Mouse (Mus musculus): ENCODE data around the gene 5730409E04Rik. TPM values are rescaled to one million over a fixed set of nuclear protein-coding genes. Genes with fewer than 3 reads are reported as not detected.
A peak's percentile ranks its signal among the peaks of the same experiment; 100 is the strongest.

The 5730409E04Rik gene
- polyA plus RNA-seq, 1 experiment from 2014 or later: 1.3 TPM

GRCm38 (mm10) chr4:126604141-126604540 is 5.5 kb upstream of the 5730409E04Rik start:
- no peak for TF ChIP-seq CTCF (IDR thresholded peaks at IDR 0.05; ENCODE audit: low read depth)
- no peak for ATAC-seq (replicated peaks; ENCODE audit: low FRiP score, low read depth)
- no peak overlapping the region for H3K27ac ChIP-seq
- 71% methylated on average over 2 of the region's 2 CpGs for WGBS
- H3K9me3 ChIP-seq (replicated peaks; ENCODE audit: low read length): no peaks in the 10 kb centered on the region
- no peak for DNase-seq (ENCODE audit: low spot score)
- H3K27me3 ChIP-seq (ENCODE audit: insufficient read depth, low read length): no peaks in the 10 kb centered on the region
- no peak overlapping the region for H3K9ac ChIP-seq (ENCODE audit: low read depth, low read length)
- H3K4me3 ChIP-seq (replicated peaks; ENCODE audit: low read depth, low read length): no peak overlapping the region
- H3K4me2 ChIP-seq (ENCODE audit: low read length): no peak overlapping the region
- H3K4me1 ChIP-seq (replicated peaks; ENCODE audit: insufficient read depth, low read length): peaks cover 3% of the 10 kb centered on the region; the same call in 1 of the 2 replicates
- H3K36me3 ChIP-seq (ENCODE audit: insufficient read depth, low read length): no peaks in the 10 kb centered on the region

- no peak for TF ChIP-seq CTCF (IDR thresholded peaks at IDR 0.05; ENCODE audit: low read depth)
- H3K4me3 ChIP-seq (replicated peaks; ENCODE audit: low read depth, low read length): no peak overlapping the region
- ATAC-seq (replicated peaks; ENCODE audit: low FRiP score, low read depth): no peak
These were observed 3.9 kb upstream of the 5730409E04Rik start for GRCm38 (mm10) chr4:126605751-126606150.

GRCm38 (mm10) chr4:126611991-126612390 is 2.4 kb downstream of the 5730409E04Rik start:
- H3K27me3 ChIP-seq (ENCODE audit: insufficient read depth, low read length): no peaks in the 10 kb centered on the region
- H3K4me3 ChIP-seq (replicated peaks; ENCODE audit: low read depth, low read length): no peak overlapping the region
- H3K4me1 ChIP-seq (replicated peaks; ENCODE audit: insufficient read depth, low read length): no peaks in the 10 kb centered on the region
- TF ChIP-seq CTCF (IDR thresholded peaks at IDR 0.05; ENCODE audit: low read depth): no peak
- no peaks in the 10 kb centered on the region for H3K36me3 ChIP-seq (ENCODE audit: insufficient read depth, low read length)
- DNase-seq (ENCODE audit: low spot score): no peak
- no peak for ATAC-seq (replicated peaks; ENCODE audit: low FRiP score, low read depth)
- 91% methylated on average over 17 of the region's 17 CpGs for WGBS
- no peak overlapping the region for H3K27ac ChIP-seq
- H3K9me3 ChIP-seq (replicated peaks; ENCODE audit: low read length): no peaks in the 10 kb centered on the region
- no peak overlapping the region for H3K4me2 ChIP-seq (ENCODE audit: low read length)
- no peak overlapping the region for H3K9ac ChIP-seq (ENCODE audit: low read depth, low read length)

More at GRCm38 (mm10) chr4:126605751-126606150, 3.9 kb upstream of the 5730409E04Rik start:
- Histone ChIP-seq H3K36me3 (ENCODE audit: insufficient read depth, low read length) (no peaks in the 10 kb centered on the region), H3K9ac (ENCODE audit: low read depth, low read length) (no peak overlapping the region), H3K27me3 (ENCODE audit: insufficient read depth, low read length) (no peaks in the 10 kb centered on the region), H3K9me3 (replicated peaks; ENCODE audit: low read length) (no peaks in the 10 kb centered on the region), H3K4me1 (replicated peaks; ENCODE audit: insufficient read depth, low read length) (peaks cover 3% of the 10 kb centered on the region; the same call in 1 of the 2 replicates), H3K27ac (no peak overlapping the region), H3K4me2 (ENCODE audit: low read length) (no peak overlapping the region)
- WGBS: 88% methylated on average over 4 of the region's 4 CpGs
- no peak for DNase-seq (ENCODE audit: low spot score)

DNA sequence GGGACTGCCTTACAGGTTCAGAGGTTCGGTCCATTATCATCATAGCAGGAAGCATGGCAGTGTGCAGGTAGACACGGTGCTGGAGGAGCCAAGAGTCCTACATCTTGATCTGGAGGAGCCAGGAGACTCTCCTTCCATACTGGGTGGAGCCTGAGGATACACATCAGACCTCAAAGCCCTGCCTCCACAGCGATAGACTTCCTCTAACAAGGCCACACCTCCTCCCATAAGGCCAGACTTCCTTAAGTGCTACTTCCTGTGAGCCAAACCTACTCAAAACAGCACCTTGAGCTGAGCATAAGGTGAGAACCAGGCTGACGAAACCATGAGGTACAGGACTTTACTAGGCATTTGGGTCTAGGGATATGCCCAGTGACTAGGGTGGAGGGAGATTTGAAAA is 6.7 kb downstream of the 5730409E04Rik start:
- H3K36me3 ChIP-seq (ENCODE audit: insufficient read depth, low read length): no peaks in the 10 kb centered on the region
- no peak for ATAC-seq (replicated peaks; ENCODE audit: low FRiP score, low read depth)
- H3K27me3 ChIP-seq (ENCODE audit: insufficient read depth, low read length): no peaks in the 10 kb centered on the region; the same call in 1 of the 2 replicates
- 0 out of 2 replicates have a peak, but pooled peaks cover 5% of the 10 kb centered on the region for H3K4me1 ChIP-seq (replicated peaks; ENCODE audit: insufficient read depth, low read length)
- no peak overlapping the region for H3K9ac ChIP-seq (ENCODE audit: low read depth, low read length)
- DNase-seq (ENCODE audit: low spot score): no peak
- no peak overlapping the region for H3K4me2 ChIP-seq (ENCODE audit: low read length)
- H3K9me3 ChIP-seq (replicated peaks; ENCODE audit: low read length): no peaks in the 10 kb centered on the region
- 89% methylated on average over 4 of the region's 4 CpGs for WGBS
- no peak overlapping the region for H3K4me3 ChIP-seq (replicated peaks; ENCODE audit: low read depth, low read length)
- no peak for TF ChIP-seq CTCF (IDR thresholded peaks at IDR 0.05; ENCODE audit: low read depth)
- no peak overlapping the region for H3K27ac ChIP-seq

DNA sequence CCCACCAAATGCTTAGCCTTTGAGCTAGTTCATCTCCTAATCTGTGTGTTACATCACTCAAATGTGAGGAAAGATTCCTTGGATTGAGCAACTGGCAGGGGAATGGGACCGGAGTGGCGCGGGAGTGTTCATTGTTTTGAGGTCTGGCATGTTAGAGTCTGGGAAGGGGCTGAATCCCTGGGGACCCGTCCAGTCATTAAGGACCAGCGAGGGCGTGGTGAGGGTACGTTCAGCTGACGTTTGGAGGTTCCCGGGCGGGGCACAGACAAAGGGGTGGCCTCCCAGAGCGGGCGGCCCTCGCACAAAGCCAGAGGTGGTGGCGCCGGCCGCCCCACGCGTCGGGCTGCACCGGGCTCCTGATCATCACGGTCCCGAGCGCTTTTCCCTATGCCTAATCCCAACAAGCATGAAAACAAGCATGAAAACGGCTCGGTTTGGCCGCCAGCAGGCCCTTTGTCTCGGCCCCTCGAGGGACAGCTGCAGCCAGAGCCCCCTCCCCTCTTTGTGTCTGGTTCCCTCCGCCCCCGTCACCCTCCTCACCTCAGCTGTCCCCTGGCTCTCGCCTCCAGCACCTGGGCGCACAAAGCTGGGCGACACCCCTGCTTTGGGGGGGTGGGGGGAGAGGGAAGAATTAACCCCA is 10.2 kb downstream of the 5730409E04Rik start:
- Histone ChIP-seq H3K9me3 (replicated peaks; ENCODE audit: low read length) (no peaks in the 10 kb centered on the region), H3K27me3 (ENCODE audit: insufficient read depth, low read length) (no peaks in the 10 kb centered on the region; the same call in 1 of the 2 replicates), H3K9ac (ENCODE audit: low read depth, low read length) (peak overlapping the region; percentile 45), H3K4me3 (replicated peaks; ENCODE audit: low read depth, low read length) (peak overlapping the region; percentile 26), H3K27ac (no peak overlapping the region), H3K4me1 (replicated peaks; ENCODE audit: insufficient read depth, low read length) (0 out of 2 replicates have a peak, but pooled peaks cover 5% of the 10 kb centered on the region), H3K36me3 (ENCODE audit: insufficient read depth, low read length) (no peaks in the 10 kb centered on the region), H3K4me2 (ENCODE audit: low read length) (peak overlapping the region; percentile 57)
- 7% methylated on average over 29 of the region's 33 CpGs for WGBS
- no peak for TF ChIP-seq CTCF (IDR thresholded peaks at IDR 0.05; ENCODE audit: low read depth)
- no peak for DNase-seq (ENCODE audit: low spot score)
- no peak for ATAC-seq (replicated peaks; ENCODE audit: low FRiP score, low read depth)

GRCm38 (mm10) chr4:126620349-126620874 is 10.8 kb downstream of the 5730409E04Rik start:
- no peak for TF ChIP-seq CTCF (IDR thresholded peaks at IDR 0.05; ENCODE audit: low read depth)
- Histone ChIP-seq H3K36me3 (ENCODE audit: insufficient read depth, low read length) (no peaks in the 10 kb centered on the region), H3K27me3 (ENCODE audit: insufficient read depth, low read length) (no peaks in the 10 kb centered on the region; the same call in 1 of the 2 replicates), H3K9me3 (replicated peaks; ENCODE audit: low read length) (no peaks in the 10 kb centered on the region), H3K4me2 (ENCODE audit: low read length) (peak overlapping the region; percentile 57), H3K4me1 (replicated peaks; ENCODE audit: insufficient read depth, low read length) (0 out of 2 replicates have a peak, but pooled peaks cover 5% of the 10 kb centered on the region), H3K4me3 (replicated peaks; ENCODE audit: low read depth, low read length) (peak overlapping the region; percentile 26), H3K27ac (no peak overlapping the region), H3K9ac (ENCODE audit: low read depth, low read length) (peak overlapping the region; percentile 45)
- ATAC-seq (replicated peaks; ENCODE audit: low FRiP score, low read depth) (no peak), DNase-seq (ENCODE audit: low spot score) (no peak)
- 17% methylated on average over 13 of the region's 13 CpGs for WGBS

Measured in kidney, postnatal 0 days (tissue).